Mouse (Mus musculus): ENCODE data around the gene Cxcr2. TPM values are rescaled to one million over a fixed set of nuclear protein-coding genes. Genes with fewer than 3 reads are reported as not detected.

Cxcr2 gene
- total RNA-seq, 2 experiments from 2014 or later: 9.3 to 9.5 TPM

GRCm38 (mm10) chr1:74135326-74135950 is 18.4 kb upstream of the Cxcr2 start:
- ATAC-seq (replicated peaks; ENCODE audit: poor library complexity): peak; percentile 55

- ATAC-seq (replicated peaks; ENCODE audit: poor library complexity): peak; percentile 50
Observed at GRCm38 (mm10) chr1:74139415-74139814, 14.4 kb upstream of the Cxcr2 start.

GRCm38 (mm10) chr1:74141781-74142180 is 12.0 kb upstream of the Cxcr2 start:
- ATAC-seq (replicated peaks; ENCODE audit: poor library complexity): no peak

- ATAC-seq (replicated peaks; ENCODE audit: poor library complexity): peak; percentile 40
Observed at GRCm38 (mm10) chr1:74149106-74149885, 4.5 kb upstream of the Cxcr2 start.

DNA sequence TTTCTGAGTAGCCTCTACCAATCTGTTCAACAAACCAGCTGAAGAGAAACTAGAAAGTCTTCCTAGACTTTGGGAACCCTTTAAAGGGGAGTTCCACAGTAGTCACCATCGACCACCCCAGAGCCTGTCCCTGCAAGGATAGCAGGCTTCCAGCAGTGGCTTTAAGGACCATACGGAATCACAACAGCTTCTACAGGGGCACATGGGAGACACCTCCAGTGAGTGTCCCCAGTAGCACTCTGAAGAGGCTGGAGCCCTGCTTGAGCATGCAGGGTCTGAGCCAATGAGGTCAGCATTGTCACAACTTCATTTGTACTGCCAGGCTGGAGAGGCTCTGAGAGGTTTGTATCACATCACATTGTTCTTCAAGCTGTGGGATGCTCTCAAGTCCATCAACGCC is 3.7 kb upstream of the Cxcr2 start:
- ATAC-seq (replicated peaks; ENCODE audit: poor library complexity): no peak

DNA sequence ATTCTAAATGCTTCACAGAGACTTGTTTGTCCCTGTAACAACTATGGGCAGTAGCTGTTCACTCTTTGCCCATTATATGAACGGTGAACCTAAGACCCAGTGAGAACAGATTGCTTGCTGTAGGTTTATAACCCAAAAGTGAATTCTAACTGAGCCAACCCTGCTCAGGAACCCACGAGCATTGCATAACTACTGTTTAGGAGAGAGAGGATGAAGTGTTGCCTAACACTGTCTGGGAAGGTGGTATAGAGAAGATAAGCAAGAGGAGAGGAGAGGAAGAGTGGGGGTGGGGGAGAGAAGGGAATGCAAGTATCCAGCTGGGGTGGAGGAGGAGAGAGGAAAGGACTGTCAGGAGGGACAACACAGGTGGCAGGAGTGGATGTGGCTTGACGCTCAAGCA is 2.7 kb upstream of the Cxcr2 start:
- peak; percentile 62 for ATAC-seq (replicated peaks; ENCODE audit: poor library complexity)

- ATAC-seq (replicated peaks; ENCODE audit: poor library complexity): peak; percentile 46
Observed at GRCm38 (mm10) chr1:74155435-74156012, 1.7 kb downstream of the Cxcr2 start.

- ATAC-seq (replicated peaks; ENCODE audit: poor library complexity): peak; percentile 57
Observed at GRCm38 (mm10) chr1:74156381-74156910, 2.7 kb downstream of the Cxcr2 start.

DNA sequence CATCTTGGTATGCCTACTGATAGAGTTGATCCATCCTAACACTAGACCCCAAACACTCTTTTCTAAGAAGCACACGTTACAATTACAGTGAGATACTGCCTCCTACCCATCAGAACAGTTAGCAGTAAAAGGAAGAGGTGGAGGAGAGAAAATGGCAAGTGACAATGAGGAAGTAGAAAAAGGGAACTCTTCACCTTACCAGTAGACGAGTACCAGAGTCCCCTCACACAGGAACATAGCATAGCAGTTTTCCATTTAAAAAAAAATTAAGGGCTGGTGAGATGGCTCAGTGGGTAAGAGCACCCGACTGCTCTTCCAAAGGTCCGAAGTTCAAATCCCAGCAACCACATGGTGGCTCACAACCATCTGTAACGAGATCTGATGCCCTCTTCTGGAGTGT is 5.8 kb downstream of the Cxcr2 start:
- ATAC-seq (replicated peaks; ENCODE audit: poor library complexity): peak; percentile 66

DNA sequence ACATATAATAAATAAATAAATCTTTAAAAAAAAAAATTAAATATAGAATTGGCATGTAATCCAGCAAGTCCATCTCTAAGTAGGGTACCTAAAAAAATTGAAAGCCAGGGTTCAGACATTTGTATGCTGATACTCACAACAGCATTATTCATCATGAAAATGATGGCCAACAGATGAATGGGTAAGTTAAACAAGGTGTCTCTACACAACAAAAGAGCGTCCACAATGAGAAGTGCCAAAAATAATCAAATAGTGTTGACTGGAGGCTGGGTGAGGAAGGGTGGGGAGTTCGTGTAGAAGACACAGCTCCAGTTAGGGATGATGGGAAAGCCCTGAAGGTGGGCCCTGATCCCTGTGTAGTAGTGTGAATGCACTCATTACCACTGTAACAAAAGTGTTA is 6.2 kb downstream of the Cxcr2 start:
- ATAC-seq (replicated peaks; ENCODE audit: poor library complexity): no peak

GRCm38 (mm10) chr1:74167136-74167535 is 13.3 kb downstream of the Cxcr2 start:
- ATAC-seq (replicated peaks; ENCODE audit: poor library complexity): peak; percentile 85

- no peak for ATAC-seq (replicated peaks; ENCODE audit: poor library complexity)
Observed at GRCm38 (mm10) chr1:74169721-74170120, 15.9 kb downstream of the Cxcr2 start.

DNA sequence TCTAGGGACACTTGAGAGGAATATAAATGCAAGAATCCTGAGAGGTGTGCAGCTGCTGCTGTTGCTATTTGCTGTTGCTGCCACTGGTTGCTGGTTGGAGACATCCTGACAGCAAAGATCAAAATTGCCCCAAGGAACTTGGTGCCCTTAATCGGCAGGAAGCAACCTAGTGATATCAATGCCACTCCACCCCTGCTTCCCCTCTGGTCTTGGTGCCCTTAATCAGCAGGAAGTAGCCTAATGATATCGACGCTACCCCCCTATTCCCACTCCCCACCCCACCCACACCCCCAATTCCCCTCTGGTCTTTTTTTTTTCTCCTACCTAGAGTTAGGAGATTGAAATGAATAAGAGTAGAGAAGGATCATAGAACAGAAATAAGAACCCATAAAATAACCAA is 18.9 kb downstream of the Cxcr2 start:
- ATAC-seq (replicated peaks; ENCODE audit: poor library complexity): peak; percentile 90

- no peak for ATAC-seq (replicated peaks; ENCODE audit: poor library complexity)
Observed at GRCm38 (mm10) chr1:74175731-74176130, 21.9 kb downstream of the Cxcr2 start.

DNA sequence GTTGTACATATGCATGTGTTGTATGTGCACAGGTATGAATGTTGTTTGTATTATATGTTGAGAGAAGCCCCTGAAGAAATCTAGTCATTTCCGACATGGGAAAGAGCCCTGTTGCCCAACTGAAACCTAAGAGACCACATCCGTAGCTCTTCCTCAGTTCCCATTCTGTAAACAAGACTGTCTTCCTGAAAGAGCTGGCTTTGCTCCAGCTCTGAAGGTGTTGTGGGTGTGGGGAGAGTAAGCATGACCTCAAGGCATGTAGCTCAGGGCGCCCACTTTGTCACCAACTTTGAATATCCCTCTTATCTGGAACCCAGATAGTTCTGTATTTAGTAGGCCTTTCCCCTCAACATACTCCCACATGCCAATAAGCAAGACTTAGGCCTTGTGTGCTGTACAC is 24.8 kb downstream of the Cxcr2 start:
- peak; percentile 80 for ATAC-seq (replicated peaks; ENCODE audit: poor library complexity)

- peak; percentile 24; the same call in 1 of the 2 replicates for ATAC-seq (replicated peaks; ENCODE audit: poor library complexity)
Observed at GRCm38 (mm10) chr1:74179624-74180408, 26.0 kb downstream of the Cxcr2 start.

DNA sequence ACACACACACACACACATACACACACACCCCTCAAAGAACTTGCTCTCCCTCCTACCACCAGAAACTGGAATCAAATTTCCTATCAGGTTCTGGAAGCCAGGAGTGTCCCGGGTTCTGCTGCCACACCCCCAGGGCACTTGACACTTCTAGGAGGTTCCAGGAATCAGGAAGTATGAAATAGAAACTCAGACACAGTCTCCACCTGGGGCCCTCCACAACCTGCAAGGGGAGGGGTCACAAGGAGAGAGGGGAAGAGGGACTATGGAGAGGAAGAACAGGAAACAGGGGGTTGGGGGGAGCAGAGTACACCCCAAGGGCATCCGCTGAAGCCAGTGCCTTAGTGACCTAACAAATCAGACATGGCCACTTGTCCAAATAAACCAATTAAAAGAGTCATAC is 27.7 kb downstream of the Cxcr2 start:
- no peak; the same call in 1 of the 2 replicates for ATAC-seq (replicated peaks; ENCODE audit: poor library complexity)

DNA sequence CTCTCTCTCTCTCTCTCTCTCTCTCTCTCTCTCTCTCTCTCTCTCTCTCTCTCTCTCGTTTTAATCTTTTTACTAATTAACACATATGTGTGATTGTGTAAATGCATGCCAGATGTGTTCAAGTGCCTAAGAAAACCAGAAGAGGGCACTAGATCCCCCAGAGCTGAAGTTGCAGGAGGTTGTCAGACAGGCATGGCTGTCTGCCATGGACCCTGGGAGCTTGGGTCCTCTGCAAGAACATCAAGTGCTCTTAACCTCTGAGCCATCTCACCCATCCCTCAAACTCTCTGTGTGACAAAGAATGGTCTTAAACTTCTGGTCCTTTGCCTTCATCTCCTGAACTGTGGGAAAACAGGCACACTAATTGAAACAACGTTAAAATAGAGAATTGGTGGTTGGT is 29.2 kb downstream of the Cxcr2 start:
- ATAC-seq (replicated peaks; ENCODE audit: poor library complexity): peak; percentile 41; the same call in 1 of the 2 replicates

DNA sequence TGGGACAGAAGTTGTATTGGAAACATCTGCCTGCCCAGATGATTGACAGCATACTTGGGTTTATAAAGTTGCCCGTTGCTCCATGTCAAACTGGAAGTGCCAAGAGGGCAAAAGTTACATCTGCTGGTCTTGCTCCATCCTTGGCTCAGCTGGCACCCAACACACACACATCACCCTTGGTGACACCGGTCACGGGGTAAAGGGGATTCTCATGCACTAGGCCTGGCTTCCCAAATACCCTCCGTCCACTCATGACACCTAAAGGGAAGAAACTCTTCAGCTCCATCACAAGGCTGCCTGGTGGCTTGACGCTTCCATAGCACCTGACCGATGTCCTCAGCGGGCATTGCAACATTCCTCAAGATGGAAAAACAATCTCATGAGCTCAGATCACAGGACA is 36.7 kb downstream of the Cxcr2 start:
- no peak for ATAC-seq (replicated peaks; ENCODE audit: poor library complexity)

DNA sequence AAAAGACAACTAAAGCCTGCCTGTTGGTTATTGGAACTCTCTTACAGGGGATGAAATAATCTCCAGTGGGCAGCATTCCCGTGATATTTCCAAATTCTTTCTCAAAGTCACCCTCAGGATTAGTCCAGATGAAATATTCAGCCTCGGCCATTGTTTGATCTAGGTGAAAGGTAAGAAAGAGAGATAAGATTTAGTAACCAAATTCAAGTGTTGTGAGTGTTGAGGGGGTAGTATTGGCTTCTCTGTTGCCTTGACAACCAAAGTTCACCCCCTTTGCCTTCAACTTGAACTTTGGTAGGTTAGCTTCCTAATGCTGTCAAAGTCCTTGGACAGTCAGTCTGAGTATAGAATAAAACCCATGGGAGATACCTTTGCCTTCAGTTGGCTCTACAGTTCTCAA is 38.9 kb downstream of the Cxcr2 start:
- ATAC-seq (replicated peaks; ENCODE audit: poor library complexity): no peak

GRCm38 (mm10) chr1:74194445-74194844 is 40.7 kb downstream of the Cxcr2 start, which contains the start of gene Cxcr1:
TSS of gene Cxcr1 (minus strand) at chr1:74194631.
- no peak for ATAC-seq (replicated peaks; ENCODE audit: poor library complexity)
